Mouse (Mus musculus) midbrain, postnatal 0 days (tissue): ENCODE data around the gene Fgd2. TPM values are rescaled to one million over a fixed set of nuclear protein-coding genes. Genes with fewer than 3 reads are reported as not detected.
"Not testable (repeated sequence)": the region's sequence is repeated elsewhere in the genome, so short reads cannot be mapped to it uniquely, and the experiment has no call there.

Source experiments
- ATAC-seq: fragments of 200-750 bp; cut with Nextera tagmentation; 2 replicates; pipeline ENCODE4 v1.8.0; 2017; ENCODE audit warnings: moderate number of reproducible peaks, mild to moderate bottlenecking, moderate TSS enrichment, moderate library complexity; ENCODE audit not compliant: low FRiP score
- DNase-seq: peaks from one replicate; pipeline ENCODE4 v3.0.0-alpha.2; 2015; ENCODE audit warnings: low spot score
- H3K27ac ChIP-seq: fragments of 300-500 bp; sonication (generic); 2 replicates; pipeline ENCODE4 v1.5.1; 2014; ENCODE audit warnings: low read depth, mild to moderate bottlenecking, low read length, mixed read lengths
- H3K27me3 ChIP-seq: fragments of 300-500 bp; sonication (generic); 2 replicates; pipeline ENCODE4 v1.6.1; 2014; ENCODE audit warnings: low read length, control low read depth, mixed read lengths; ENCODE audit not compliant: insufficient read depth
- H3K36me3 ChIP-seq: fragments of 300-500 bp; sonication (generic); 2 replicates; pipeline ENCODE4 v1.6.1; 2014; ENCODE audit warnings: low read length, control low read depth, mixed read lengths; ENCODE audit not compliant: insufficient read depth
- H3K4me1 ChIP-seq: fragments of 300-500 bp; sonication (generic); 2 replicates; pipeline ENCODE4 v1.6.1; 2014; ENCODE audit warnings: mild to moderate bottlenecking, control low read depth, antibody characterized with exemption, low read length, mixed read lengths; ENCODE audit not compliant: insufficient read depth
- H3K4me2 ChIP-seq: fragments of 300-500 bp; sonication (generic); 2 replicates; pipeline ENCODE4 v1.6.1; 2014; ENCODE audit warnings: low read depth, mild to moderate bottlenecking, low read length, mixed read lengths; ENCODE audit not compliant: poor library complexity, severe bottlenecking
- H3K4me3 ChIP-seq: fragments of 300-500 bp; sonication (generic); 2 replicates; pipeline ENCODE4 v1.5.1; 2014; ENCODE audit warnings: low read depth, mild to moderate bottlenecking, low read length, moderate library complexity
- H3K9ac ChIP-seq: fragments of 300-500 bp; sonication (generic); replicated peaks from 2 replicates; pipeline ENCODE4 v1.6.1; 2014; ENCODE audit warnings: mild to moderate bottlenecking, low read length, moderate library complexity, mixed read lengths; ENCODE audit not compliant: poor library complexity, severe bottlenecking
- H3K9me3 ChIP-seq: fragments of 300-500 bp; sonication (generic); 2 replicates; pipeline ENCODE4 v1.6.1; 2016; ENCODE audit warnings: low read length, control low read depth
- CTCF ChIP-seq: IDR thresholded peaks from 2 replicates; pipeline ENCODE4 v1.5.1; 2016; ENCODE audit warnings: antibody characterized with exemption, mild to moderate bottlenecking
- WGBS: fragments of 180-500 bp; shearing (Covaris S2); extraction: QIAGEN DNeasy Blood & Tissue Kit; methylation state at CpG from one replicate; pipeline ENCODE4 v1.1.7; 2014; 5-methylcytosine and 5-hydroxymethylcytosine counted together
- polyA plus RNA-seq: library from polyadenylated mRNA; unstranded; fragments of >200 nt; fragmentation: Nextera tagmentation; extraction: Ambion mirVana; gene quantifications from 2 replicates; pipeline ENCODE4 v1.2.1, GENCODE M21; 2015
- total RNA-seq: library from RNA; depleted of rRNA; stranded (reverse); fragments of >200 nt; gene quantifications from 2 replicates; pipeline ENCODE4 v1.2.3, GENCODE M21; 2014

Gene Fgd2
- total and polyA plus RNA-seq, 2 experiments from 2014 or later: 14.4 to 27.3 TPM

GRCm38 (mm10) chr17:29391280-29391679 lies 30.6 kb downstream of the Fgd2 start:
- DNase-seq: no peak
- H3K4me2 ChIP-seq: no peak overlapping the region
- ATAC-seq: no peak
- no peak overlapping the region for H3K4me3 ChIP-seq
- 84% methylated on average over 8 of the region's 8 CpGs for WGBS
- H3K27me3 ChIP-seq: no peaks in the 10 kb centered on the region
- H3K9ac ChIP-seq: no peak overlapping the region
- H3K4me1 ChIP-seq: no peaks in the 10 kb centered on the region
- no peak overlapping the region for H3K27ac ChIP-seq
- no peaks in the 10 kb centered on the region for H3K36me3 ChIP-seq
- H3K9me3 ChIP-seq: no peaks in the 10 kb centered on the region
- no peak for TF ChIP-seq CTCF

- Histone ChIP-seq H3K4me2 (no peak overlapping the region), H3K27ac (no peak overlapping the region), H3K9ac (no peak overlapping the region), H3K27me3 (no peaks in the 10 kb centered on the region), H3K9me3 (no peaks in the 10 kb centered on the region), H3K4me3 (no peak overlapping the region), H3K4me1 (peaks cover 6% of the 10 kb centered on the region; the same call in 1 of the 2 replicates), H3K36me3 (no peaks in the 10 kb centered on the region)
- no peak for DNase-seq
- ATAC-seq: no peak
- 65% methylated on average over 14 of the region's 14 CpGs for WGBS
- no peak for TF ChIP-seq CTCF
Observed at GRCm38 (mm10) chr17:29393335-29394089, 32.8 kb downstream of the Fgd2 start.

- Histone ChIP-seq H3K9me3 (no peaks in the 10 kb centered on the region), H3K27me3 (no peaks in the 10 kb centered on the region), H3K4me2 (no peak overlapping the region), H3K36me3 (no peaks in the 10 kb centered on the region), H3K4me3 (no peak overlapping the region), H3K4me1 (peaks cover 6% of the 10 kb centered on the region; the same call in 1 of the 2 replicates), H3K9ac (no peak overlapping the region), H3K27ac (no peak overlapping the region)
- DNase-seq (no peak), ATAC-seq (no peak)
- no peak for TF ChIP-seq CTCF
- 69% methylated on average over 9 of the region's 9 CpGs for WGBS
Observed at GRCm38 (mm10) chr17:29394106-29394760, 33.5 kb downstream of the Fgd2 start.

- 66% methylated on average over 2 of the region's 2 CpGs for WGBS
- DNase-seq, ATAC-seq, H3K9me3 ChIP-seq, H3K4me1 ChIP-seq, H3K27ac ChIP-seq, H3K27me3 ChIP-seq, H3K4me2 ChIP-seq, H3K4me3 ChIP-seq, H3K9ac ChIP-seq, H3K36me3 ChIP-seq: not testable (repeated sequence)
Observed at GRCm38 (mm10) chr17:29394761-29395160, 34.0 kb downstream of the Fgd2 start.

- Histone ChIP-seq H3K4me3 (no peak overlapping the region), H3K27ac (no peak overlapping the region), H3K4me2 (no peak overlapping the region), H3K36me3 (no peaks in the 10 kb centered on the region), H3K27me3 (no peaks in the 10 kb centered on the region), H3K9ac (no peak overlapping the region), H3K9me3 (no peaks in the 10 kb centered on the region), H3K4me1 (peaks cover 6% of the 10 kb centered on the region; the same call in 1 of the 2 replicates)
- no peak for TF ChIP-seq CTCF
- WGBS: 73% methylated on average over 7 of the region's 7 CpGs
- no peak for ATAC-seq
- no peak for DNase-seq
Observed at GRCm38 (mm10) chr17:29395381-29395780, 34.7 kb downstream of the Fgd2 start.

GRCm38 (mm10) chr17:29396056-29396799 lies 35.5 kb downstream of the Fgd2 start:
- 61% methylated on average over 6 of the region's 6 CpGs for WGBS
- ATAC-seq (no peak), DNase-seq (no peak)
- no peak overlapping the region for H3K4me3 ChIP-seq
- no peak overlapping the region for H3K27ac ChIP-seq
- H3K36me3 ChIP-seq: no peaks in the 10 kb centered on the region
- H3K9me3 ChIP-seq: no peaks in the 10 kb centered on the region
- H3K27me3 ChIP-seq: no peaks in the 10 kb centered on the region
- H3K4me1 ChIP-seq: peaks cover 6% of the 10 kb centered on the region; the same call in 1 of the 2 replicates
- no peak overlapping the region for H3K4me2 ChIP-seq
- TF ChIP-seq CTCF: no peak
- H3K9ac ChIP-seq: no peak overlapping the region
